Mouse (Mus musculus) embryo, embryonic 10 days (tissue): ENCODE data around the gene Plaur.
"Not testable (repeated sequence)": the region's sequence is repeated elsewhere in the genome, so short reads cannot be mapped to it uniquely, and the experiment has no call there.

Experiments used
- DNase-seq: peaks from one replicate; pipeline ENCODE4 v3.0.0-alpha.2; 2015; ENCODE audit warnings: low spot score

Plaur gene

GRCm38 (mm10) chr7:24512355-24512754 is 50.1 kb downstream of the Plaur start, which contains the start of gene AC161166.1:
Gene AC161166.1, minus strand, starts transcription at chr7:24512455.
- no peak for DNase-seq

- DNase-seq = peak; percentile 19
These were observed 54.0 kb downstream of the Plaur start for GRCm38 (mm10) chr7:24516319-24516718.

GRCm38 (mm10) chr7:24517077-24517476 is 54.8 kb downstream of the Plaur start:
- no peak for DNase-seq

- no peak for DNase-seq
These were observed 55.4 kb downstream of the Plaur start for GRCm38 (mm10) chr7:24517654-24518053.

- no peak for DNase-seq
These were observed 56.8 kb downstream of the Plaur start for GRCm38 (mm10) chr7:24519130-24519529.

GRCm38 (mm10) chr7:24520054-24520453 is 57.8 kb downstream of the Plaur start:
- not testable (repeated sequence) for DNase-seq

GRCm38 (mm10) chr7:24522805-24523204 is 60.5 kb downstream of the Plaur start:
- no peak for DNase-seq

- DNase-seq = no peak
These were observed 61.4 kb downstream of the Plaur start for GRCm38 (mm10) chr7:24523723-24524122.

GRCm38 (mm10) chr7:24524978-24525377 is 62.7 kb downstream of the Plaur start:
- no peak for DNase-seq
